Mouse (Mus musculus) lung, postnatal 0 days (tissue): Measurements from ENCODE around the gene Cnot8.

Source experiments
- CTCF ChIP-seq: IDR thresholded peaks from 2 replicates; pipeline ENCODE4 v1.5.1; 2016; ENCODE audit warnings: antibody characterized with exemption, mild to moderate bottlenecking
- EP300 ChIP-seq: IDR thresholded peaks from 2 replicates; pipeline ENCODE4 v1.6.1; 2016; ENCODE audit warnings: antibody characterized with exemption, mild to moderate bottlenecking, control low read depth

DNA sequence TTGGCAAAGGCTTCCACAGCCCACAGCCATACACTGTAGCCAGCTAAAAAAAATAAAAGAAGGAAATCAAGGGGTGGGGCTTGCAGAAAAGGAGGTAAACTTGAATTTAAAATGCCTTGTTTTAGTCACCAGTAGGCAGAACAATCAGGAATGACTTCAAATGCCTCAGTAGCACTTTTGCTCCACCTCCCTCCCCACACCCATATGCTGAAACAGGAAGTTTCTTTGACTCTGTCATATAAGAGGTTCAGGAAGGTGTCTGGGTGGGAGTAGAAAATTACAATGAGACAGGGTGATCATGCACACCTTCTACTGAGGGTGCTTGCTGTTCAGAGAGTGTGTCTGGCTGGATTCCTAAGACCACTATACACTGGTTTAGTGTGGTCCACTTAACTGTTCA is 30.9 kb downstream of the Cnot8 start:
- no peak for TF ChIP-seq CTCF
- TF ChIP-seq EP300 = no peak
